Mouse (Mus musculus) liver, embryonic 11.5 days (tissue): ENCODE measurements around the gene Tmprss12. TPM values are rescaled to one million over a fixed set of nuclear protein-coding genes. Genes with fewer than 3 reads are reported as not detected.
"Not testable (repeated sequence)": the region's sequence is repeated elsewhere in the genome, so short reads cannot be mapped to it uniquely, and the experiment has no call there.

ENCODE experiments used
- ATAC-seq: fragments of 200-750 bp; cut with Nextera tagmentation; replicated peaks from 2 replicates; pipeline ENCODE4 v1.8.0; 2017; ENCODE audit warnings: moderate number of reproducible peaks, mild to moderate bottlenecking, moderate TSS enrichment, moderate library complexity; ENCODE audit not compliant: low FRiP score
- DNase-seq: peaks from one replicate; pipeline ENCODE4 v3.0.0-alpha.2; 2017; ENCODE audit warnings: low spot score
- H3K27ac ChIP-seq: fragments of 300-500 bp; sonication (generic); 2 replicates; pipeline ENCODE4 v1.5.1; 2014; ENCODE audit warnings: mild to moderate bottlenecking, low read depth, low read length, control low read depth
- H3K27me3 ChIP-seq: fragments of 300-500 bp; sonication (generic); replicated peaks from 2 replicates; pipeline ENCODE4 v1.6.1; 2014; ENCODE audit warnings: low read length, mixed read lengths; ENCODE audit not compliant: control insufficient read depth, insufficient read depth
- H3K36me3 ChIP-seq: fragments of 300-500 bp; sonication (generic); 2 replicates; pipeline ENCODE4 v1.6.1; 2014; ENCODE audit warnings: mild to moderate bottlenecking, low read length, moderate library complexity, mixed read lengths; ENCODE audit not compliant: control insufficient read depth, insufficient read depth
- H3K4me1 ChIP-seq: fragments of 300-500 bp; sonication (generic); replicated peaks from 2 replicates; pipeline ENCODE4 v1.6.1; 2014; ENCODE audit warnings: low read length, mixed read lengths; ENCODE audit not compliant: control insufficient read depth, insufficient read depth
- H3K4me2 ChIP-seq: fragments of 300-500 bp; sonication (generic); 2 replicates; pipeline ENCODE4 v1.6.1; 2014; ENCODE audit warnings: mild to moderate bottlenecking, control low read depth, moderate library complexity
- H3K4me3 ChIP-seq: fragments of 300-500 bp; sonication (generic); 2 replicates; pipeline ENCODE4 v1.5.1; 2014; ENCODE audit warnings: low read depth, low read length, control low read depth
- H3K9ac ChIP-seq: fragments of 300-500 bp; sonication (generic); 2 replicates; pipeline ENCODE4 v1.6.1; 2014; ENCODE audit warnings: low read depth, low read length, control low read depth
- H3K9me3 ChIP-seq: fragments of 300-500 bp; sonication (generic); 2 replicates; pipeline ENCODE4 v1.6.1; 2016; ENCODE audit warnings: low read length, inconsistent platforms, mixed read lengths; ENCODE audit not compliant: control insufficient read depth
- WGBS: fragments of 180-500 bp; shearing (Covaris S2); extraction: QIAGEN DNeasy Blood & Tissue Kit; methylation state at CpG from one replicate; pipeline ENCODE4 v1.1.7; 2014; 5-methylcytosine and 5-hydroxymethylcytosine counted together
- polyA plus RNA-seq: library from polyadenylated mRNA; unstranded; fragments of >200 nt; fragmentation: Nextera tagmentation; extraction: Ambion mirVana; gene quantifications from 2 replicates; pipeline ENCODE4 v1.2.1, GENCODE M21; 2014

Gene Tmprss12
- polyA plus RNA-seq, 1 experiment from 2014 or later: not detected

GRCm38 (mm10) chr15:100312346-100312745, 31.7 kb downstream of the Tmprss12 start:
- DNase-seq (no peak), ATAC-seq (no peak)
- Histone ChIP-seq H3K4me1 (no peaks in the 10 kb centered on the region), H3K27me3 (no peaks in the 10 kb centered on the region), H3K27ac (no peak overlapping the region; the same call in 1 of the 2 replicates), H3K4me3 (no peak overlapping the region), H3K4me2 (no peak overlapping the region), H3K9ac (no peak overlapping the region), H3K9me3 (no peaks in the 10 kb centered on the region), H3K36me3 (peaks cover 4% of the 10 kb centered on the region; the same call in 1 of the 2 replicates)
- WGBS: 64% methylated on average over 2 of the region's 2 CpGs

GRCm38 (mm10) chr15:100314448-100315145, 34.0 kb downstream of the Tmprss12 start:
- Histone ChIP-seq H3K4me2 (no peak overlapping the region), H3K9ac (no peak overlapping the region), H3K4me3 (no peak overlapping the region), H3K27me3 (no peaks in the 10 kb centered on the region), H3K9me3 (no peaks in the 10 kb centered on the region), H3K4me1 (no peaks in the 10 kb centered on the region), H3K27ac (no peak overlapping the region), H3K36me3 (peaks cover 4% of the 10 kb centered on the region; the same call in 1 of the 2 replicates)
- WGBS: 86% methylated on average over 5 of the region's 5 CpGs
- DNase-seq (no peak), ATAC-seq (no peak)

GRCm38 (mm10) chr15:100318014-100318671, 37.5 kb downstream of the Tmprss12 start:
- not testable (repeated sequence) for H3K9ac ChIP-seq, DNase-seq, H3K4me2 ChIP-seq, H3K27me3 ChIP-seq, H3K4me3 ChIP-seq, H3K27ac ChIP-seq, H3K4me1 ChIP-seq, ATAC-seq, H3K9me3 ChIP-seq, H3K36me3 ChIP-seq
- WGBS: 63% methylated on average over 4 of the region's 4 CpGs

GRCm38 (mm10) chr15:100319884-100320283, 39.2 kb downstream of the Tmprss12 start:
- DNase-seq (no peak), ATAC-seq (no peak)
- Histone ChIP-seq H3K4me2 (no peak overlapping the region), H3K36me3 (no peaks in the 10 kb centered on the region), H3K4me3 (no peak overlapping the region), H3K27me3 (no peaks in the 10 kb centered on the region), H3K27ac (no peak overlapping the region), H3K4me1 (0 out of 2 replicates have a peak, but pooled peaks cover 3% of the 10 kb centered on the region), H3K9ac (no peak overlapping the region), H3K9me3 (no peaks in the 10 kb centered on the region)
- 83% methylated on average over 1 of the region's 1 CpGs for WGBS

GRCm38 (mm10) chr15:100320295-100320905, 39.8 kb downstream of the Tmprss12 start:
- H3K27me3 ChIP-seq: no peaks in the 10 kb centered on the region
- no peak overlapping the region for H3K27ac ChIP-seq
- H3K9ac ChIP-seq: no peak overlapping the region
- DNase-seq: no peak
- no peak overlapping the region for H3K4me3 ChIP-seq
- H3K4me2 ChIP-seq: no peak overlapping the region
- 63% methylated on average over 9 of the region's 9 CpGs for WGBS
- ATAC-seq: no peak
- H3K36me3 ChIP-seq: no peaks in the 10 kb centered on the region
- H3K9me3 ChIP-seq: no peaks in the 10 kb centered on the region
- 0 out of 2 replicates have a peak, but pooled peaks cover 3% of the 10 kb centered on the region for H3K4me1 ChIP-seq

- 55% methylated on average over 5 of the region's 5 CpGs for WGBS
- ATAC-seq (no peak), DNase-seq (no peak)
- H3K9me3 ChIP-seq: no peaks in the 10 kb centered on the region
- H3K36me3 ChIP-seq: no peaks in the 10 kb centered on the region
- H3K27me3 ChIP-seq: no peaks in the 10 kb centered on the region
- H3K9ac ChIP-seq: no peak overlapping the region
- no peak overlapping the region for H3K27ac ChIP-seq
- H3K4me2 ChIP-seq: no peak overlapping the region
- no peak overlapping the region for H3K4me3 ChIP-seq
- H3K4me1 ChIP-seq: 0 out of 2 replicates have a peak, but pooled peaks cover 3% of the 10 kb centered on the region
Measured at GRCm38 (mm10) chr15:100321134-100321533, 40.5 kb downstream of the Tmprss12 start.

GRCm38 (mm10) chr15:100324021-100324591, 43.5 kb downstream of the Tmprss12 start:
- no peak for ATAC-seq
- DNase-seq: no peak
- WGBS: 55% methylated on average over 12 of the region's 12 CpGs

GRCm38 (mm10) chr15:100325235-100325634, 44.6 kb downstream of the Tmprss12 start:
- H3K9ac ChIP-seq: no peak overlapping the region
- no peak overlapping the region for H3K27ac ChIP-seq
- DNase-seq (no peak), ATAC-seq (no peak)
- no peaks in the 10 kb centered on the region for H3K27me3 ChIP-seq
- 76% methylated on average over 3 of the region's 3 CpGs for WGBS
- H3K4me2 ChIP-seq: no peak overlapping the region
- 0 out of 2 replicates have a peak, but pooled peaks cover under 1% of the 10 kb centered on the region for H3K4me1 ChIP-seq
- no peaks in the 10 kb centered on the region for H3K9me3 ChIP-seq
- no peak overlapping the region for H3K4me3 ChIP-seq
- H3K36me3 ChIP-seq: no peaks in the 10 kb centered on the region

More at GRCm38 (mm10) chr15:100324021-100324591, 43.5 kb downstream of the Tmprss12 start:
- Histone ChIP-seq H3K27me3 (no peaks in the 10 kb centered on the region), H3K9ac (no peak overlapping the region), H3K36me3 (no peaks in the 10 kb centered on the region), H3K4me3 (no peak overlapping the region), H3K4me1 (0 out of 2 replicates have a peak, but pooled peaks cover 3% of the 10 kb centered on the region), H3K4me2 (no peak overlapping the region), H3K27ac (no peak overlapping the region), H3K9me3 (no peaks in the 10 kb centered on the region)
